Mouse (Mus musculus) embryonic fibroblast, embryonic 13.5 days (primary cell): ENCODE measurements around the gene Bpifb4. TPM values are rescaled to one million over a fixed set of nuclear protein-coding genes. Genes with fewer than 3 reads are reported as not detected.

Experiments
- H3K27ac ChIP-seq: 2 replicates; pipeline ENCODE4 v1.5.1; 2012; ENCODE audit warnings: low read length, control low read depth, inconsistent platforms; ENCODE audit not compliant: insufficient read depth
- H3K4me1 ChIP-seq: 2 replicates; pipeline ENCODE4 v1.6.1; 2011; ENCODE audit warnings: low read length; ENCODE audit not compliant: control insufficient read depth, insufficient read depth
- H3K4me3 ChIP-seq: 2 replicates; pipeline ENCODE4 v1.5.1; 2011; ENCODE audit warnings: mild to moderate bottlenecking, control low read depth, low read length; ENCODE audit not compliant: insufficient read depth
- CTCF ChIP-seq: IDR thresholded peaks from 2 replicates; pipeline ENCODE4 v1.5.1; 2011; ENCODE audit warnings: mild to moderate bottlenecking, control low read depth, low read length, moderate library complexity, borderline replicate concordance; ENCODE audit not compliant: insufficient read depth
- POLR2A ChIP-seq: IDR thresholded peaks from 2 replicates; pipeline ENCODE4 v1.6.1; 2011; ENCODE audit warnings: low read depth, mild to moderate bottlenecking, control low read depth, low read length, moderate library complexity
- polyA plus RNA-seq: library from polyadenylated mRNA; stranded (reverse); fragments of >200 nt; gene quantifications from 2 replicates; pipeline ENCODE4 v1.2.4, GENCODE M21; 2011; ENCODE audit warnings: low read depth; ENCODE audit not compliant: missing spikeins, insufficient read length

The Bpifb4 gene
- polyA plus RNA-seq, 1 experiment = not detected

GRCm38 (mm10) chr2:153933311-153933710 lies 4.7 kb upstream of the Bpifb4 start:
- no peaks in the 10 kb centered on the region for H3K4me1 ChIP-seq
- no peak overlapping the region for H3K27ac ChIP-seq
- TF ChIP-seq POLR2A (no peak), CTCF (no peak)
- no peak overlapping the region for H3K4me3 ChIP-seq

GRCm38 (mm10) chr2:153935348-153935747 lies 2.7 kb upstream of the Bpifb4 start:
- Histone ChIP-seq H3K4me3 (no peak overlapping the region), H3K4me1 (no peaks in the 10 kb centered on the region), H3K27ac (no peak overlapping the region)
- TF ChIP-seq POLR2A (no peak), CTCF (no peak)

GRCm38 (mm10) chr2:153943537-153943936 lies 5.5 kb downstream of the Bpifb4 start:
- TF ChIP-seq CTCF (peak; percentile 26; the same call in 1 of the 2 replicates), POLR2A (no peak)
- Histone ChIP-seq H3K4me3 (no peak overlapping the region), H3K27ac (no peak overlapping the region), H3K4me1 (no peaks in the 10 kb centered on the region)

GRCm38 (mm10) chr2:153944567-153944966 lies 6.6 kb downstream of the Bpifb4 start:
- no peak for TF ChIP-seq POLR2A
- no peak for TF ChIP-seq CTCF
- no peak overlapping the region for H3K4me3 ChIP-seq
- no peak overlapping the region for H3K27ac ChIP-seq
- H3K4me1 ChIP-seq = no peaks in the 10 kb centered on the region

- no peak overlapping the region for H3K4me3 ChIP-seq
- H3K4me1 ChIP-seq = no peaks in the 10 kb centered on the region
- no peak for TF ChIP-seq CTCF
- no peak overlapping the region for H3K27ac ChIP-seq
Measured at GRCm38 (mm10) chr2:153952897-153953296, 14.9 kb downstream of the Bpifb4 start.

- H3K4me1 ChIP-seq = no peaks in the 10 kb centered on the region
- no peak overlapping the region for H3K27ac ChIP-seq
- H3K4me3 ChIP-seq = no peak overlapping the region
- no peak for TF ChIP-seq POLR2A
- TF ChIP-seq CTCF = peak; percentile 47; the same call in 1 of the 2 replicates
Measured at GRCm38 (mm10) chr2:153953836-153954235, 15.8 kb downstream of the Bpifb4 start.

- no peaks in the 10 kb centered on the region for H3K4me1 ChIP-seq
- TF ChIP-seq CTCF (no peak), POLR2A (no peak)
- no peak overlapping the region for H3K4me3 ChIP-seq
- no peak overlapping the region for H3K27ac ChIP-seq
Measured at GRCm38 (mm10) chr2:153962821-153963331, 24.9 kb downstream of the Bpifb4 start.

- H3K27ac ChIP-seq = no peak overlapping the region
- no peak for TF ChIP-seq CTCF
Measured at GRCm38 (mm10) chr2:153963334-153963733, 25.3 kb downstream of the Bpifb4 start.

GRCm38 (mm10) chr2:153970221-153970620 lies 32.2 kb downstream of the Bpifb4 start:
- TF ChIP-seq CTCF (no peak), POLR2A (no peak)
- Histone ChIP-seq H3K4me1 (no peaks in the 10 kb centered on the region), H3K4me3 (no peak overlapping the region), H3K27ac (no peak overlapping the region)

More at GRCm38 (mm10) chr2:153963334-153963733, 25.3 kb downstream of the Bpifb4 start:
- no peak overlapping the region for H3K4me3 ChIP-seq
- no peaks in the 10 kb centered on the region for H3K4me1 ChIP-seq

- TF ChIP-seq CTCF (no peak), POLR2A (no peak)
- H3K4me1 ChIP-seq = no peaks in the 10 kb centered on the region
- no peak within 1 kb of the TSS for H3K27ac ChIP-seq
- no peak within 1 kb of the TSS for H3K4me3 ChIP-seq
Measured at GRCm38 (mm10) chr2:153974582-153974981, 36.6 kb downstream of the Bpifb4 start, which contains the start of gene Bpifa6. Gene Bpifa6 (plus strand): TSS chr2:153974945.

- no peak overlapping the region for H3K27ac ChIP-seq
- no peaks in the 10 kb centered on the region for H3K4me1 ChIP-seq
- no peak overlapping the region for H3K4me3 ChIP-seq
- no peak for TF ChIP-seq POLR2A
- TF ChIP-seq CTCF = peak; percentile 64; the same call in 1 of the 2 replicates
Measured at GRCm38 (mm10) chr2:153995770-153996169, 57.8 kb downstream of the Bpifb4 start.
